Mouse (Mus musculus): Measurements from ENCODE around the gene Mta3.

DNA sequence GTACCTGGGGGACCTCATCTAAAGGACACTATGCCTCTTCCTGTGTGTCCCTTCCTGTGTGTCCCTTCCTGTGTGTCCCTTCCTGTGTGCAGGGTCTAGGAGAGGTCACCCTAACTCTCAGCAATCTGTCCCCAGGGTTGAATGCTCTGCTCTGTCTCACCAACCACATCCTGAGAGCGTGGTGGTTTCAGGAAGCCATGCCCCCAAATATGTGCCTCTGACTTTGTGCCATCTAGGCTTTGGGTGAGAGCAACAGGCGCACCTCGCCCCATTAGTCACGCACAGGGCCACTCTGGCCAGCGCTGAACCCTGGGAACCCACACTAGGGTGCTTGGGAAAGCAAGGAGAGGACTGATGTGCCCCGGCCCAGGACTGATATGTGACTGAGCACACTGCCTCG is 117.9 kb downstream of the Mta3 start:
- TF ChIP-seq CTCF (IDR thresholded peaks at IDR 0.05; ENCODE audit: extremely low read depth, insufficient read depth, low read length) (no peak), POLR2A (IDR thresholded peaks at IDR 0.05; ENCODE audit: extremely low read depth, insufficient read depth, low read length) (no peak)
